Mouse (Mus musculus): Measurements from ENCODE around the gene Fam89a.

Gene Fam89a

GRCm38 (mm10) chr8:124754101-124754791, 2.6 kb upstream of the Fam89a start:
- no peak for DNase-seq (ENCODE audit: low read depth, low spot score)

GRCm38 (mm10) chr8:124752325-124752862, 762 bp upstream of the Fam89a start:
- no peak for DNase-seq (ENCODE audit: low read depth, low spot score)

DNA sequence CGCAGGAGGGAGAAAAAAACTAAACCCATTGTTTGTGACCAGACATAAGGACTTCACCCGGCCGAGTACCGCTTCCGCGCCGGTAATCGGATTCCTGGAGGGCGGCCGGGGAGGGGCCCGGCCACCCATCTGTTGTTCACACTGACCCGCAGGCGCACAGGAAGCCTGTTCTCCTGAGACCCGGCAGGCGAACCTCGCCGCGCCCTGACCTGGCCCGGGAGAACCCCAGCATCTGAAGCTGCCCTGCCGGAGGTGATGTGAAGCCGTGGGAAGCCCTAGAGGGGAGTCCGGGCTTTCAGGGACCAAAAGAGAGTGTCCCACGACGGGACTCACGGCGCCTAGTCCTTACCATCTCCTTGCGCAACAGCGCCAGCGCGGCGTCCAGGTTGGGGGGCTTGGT, 441 bp downstream of the Fam89a start:
- peak; percentile 61 for DNase-seq (ENCODE audit: low read depth, low spot score)

DNA sequence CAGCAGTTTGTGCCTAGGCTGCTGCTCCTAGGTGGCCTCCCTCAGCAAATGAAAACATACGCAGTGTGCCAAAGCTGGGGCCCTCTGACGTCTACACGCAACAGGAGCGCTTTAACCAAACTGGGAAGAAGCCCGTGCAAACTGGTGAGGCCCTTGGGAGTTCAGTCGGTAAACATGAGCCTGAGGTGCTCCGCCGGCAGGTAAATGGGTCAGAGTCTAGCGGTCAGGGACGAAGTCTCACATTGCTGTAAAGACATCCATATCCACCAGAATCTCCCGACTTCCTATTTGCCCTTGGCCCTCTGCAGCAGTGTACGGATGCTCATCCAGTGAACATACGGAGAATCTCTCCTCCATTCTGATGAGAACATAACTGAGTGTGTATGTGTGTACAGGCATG, 5.0 kb downstream of the Fam89a start:
- DNase-seq (ENCODE audit: low read depth, low spot score): no peak

DNA sequence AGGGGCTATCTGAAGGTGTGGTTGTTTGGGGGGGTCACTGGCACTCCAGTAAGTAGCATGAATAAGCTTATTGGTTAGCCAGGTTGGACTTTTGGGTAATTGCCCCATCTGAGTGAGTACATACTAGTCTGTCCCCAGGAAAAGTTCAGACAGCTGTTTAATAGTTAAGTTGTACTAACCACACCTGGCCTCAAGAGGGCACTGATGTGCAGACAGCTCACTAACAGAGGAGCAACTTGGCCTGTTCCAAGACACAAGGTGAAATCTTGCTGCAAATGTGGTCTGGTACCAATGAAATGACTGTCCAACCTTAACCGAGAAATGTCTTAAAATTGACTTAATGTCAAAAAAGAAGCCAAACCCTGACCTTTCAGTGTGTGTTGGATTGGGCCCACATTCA, 12.4 kb downstream of the Fam89a start:
- DNase-seq (ENCODE audit: low read depth, low spot score): peak; percentile 60

DNA sequence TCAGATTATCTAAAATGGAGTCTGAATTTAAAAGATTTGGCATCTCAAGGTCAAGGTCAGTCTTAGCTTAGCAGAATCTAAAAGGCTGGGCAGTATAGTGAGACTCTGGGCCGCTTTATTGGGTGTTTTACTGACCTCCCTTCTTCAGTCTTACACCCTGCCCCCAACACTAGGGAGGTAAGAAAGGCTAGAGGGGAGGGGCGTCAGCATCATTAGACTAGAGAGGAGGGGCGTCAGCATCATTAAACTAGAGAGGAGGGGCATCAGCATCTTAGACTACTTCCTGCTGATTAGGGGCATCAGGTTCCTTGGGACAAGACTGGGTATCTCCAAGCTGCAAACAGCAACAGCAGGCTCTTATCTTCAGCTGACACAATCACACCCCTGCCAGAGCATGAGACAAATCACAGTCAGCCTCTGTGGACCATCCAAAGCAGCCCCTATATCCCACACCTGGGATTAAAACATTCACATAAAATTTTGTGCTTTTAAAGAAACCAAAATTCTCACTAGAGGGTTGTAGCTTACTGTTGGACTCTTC, 16.2 kb downstream of the Fam89a start:
- DNase-seq (ENCODE audit: low read depth, low spot score): peak; percentile 43

DNA sequence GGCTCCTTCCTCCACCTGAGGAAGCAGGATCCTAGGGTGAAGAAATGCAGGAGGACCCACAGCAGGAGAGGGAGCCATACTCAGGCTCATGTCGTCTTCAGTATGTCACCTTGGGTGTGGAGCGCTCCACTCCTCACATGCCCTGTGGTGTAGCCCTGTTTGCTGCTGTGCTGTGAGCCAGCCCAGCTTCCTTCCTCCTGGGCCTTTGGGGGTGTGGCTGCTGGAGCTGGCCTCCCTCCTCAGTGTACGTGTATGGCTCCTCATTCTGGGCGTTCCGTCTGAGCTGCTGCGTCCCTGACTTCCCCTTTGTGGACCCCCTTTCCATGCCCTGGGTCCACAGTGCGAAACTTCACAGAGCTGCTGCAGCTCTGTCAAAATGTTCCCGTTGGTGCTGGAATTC, 18.8 kb downstream of the Fam89a start:
- DNase-seq (ENCODE audit: low read depth, low spot score): no peak

- DNase-seq (ENCODE audit: low read depth, low spot score): peak; percentile 58
Measured at GRCm38 (mm10) chr8:124724301-124724700, 27.3 kb downstream of the Fam89a start.

- peak; percentile 99 for DNase-seq (ENCODE audit: low read depth, low spot score)
Measured at GRCm38 (mm10) chr8:124721862-124722515, 29.6 kb downstream of the Fam89a start, which contains the start of the genes Ttc13 and Arv1. Gene Ttc13, minus strand, starts transcription at chr8:124721983. Gene Arv1, plus strand, starts transcription at chr8:124722139.

DNA sequence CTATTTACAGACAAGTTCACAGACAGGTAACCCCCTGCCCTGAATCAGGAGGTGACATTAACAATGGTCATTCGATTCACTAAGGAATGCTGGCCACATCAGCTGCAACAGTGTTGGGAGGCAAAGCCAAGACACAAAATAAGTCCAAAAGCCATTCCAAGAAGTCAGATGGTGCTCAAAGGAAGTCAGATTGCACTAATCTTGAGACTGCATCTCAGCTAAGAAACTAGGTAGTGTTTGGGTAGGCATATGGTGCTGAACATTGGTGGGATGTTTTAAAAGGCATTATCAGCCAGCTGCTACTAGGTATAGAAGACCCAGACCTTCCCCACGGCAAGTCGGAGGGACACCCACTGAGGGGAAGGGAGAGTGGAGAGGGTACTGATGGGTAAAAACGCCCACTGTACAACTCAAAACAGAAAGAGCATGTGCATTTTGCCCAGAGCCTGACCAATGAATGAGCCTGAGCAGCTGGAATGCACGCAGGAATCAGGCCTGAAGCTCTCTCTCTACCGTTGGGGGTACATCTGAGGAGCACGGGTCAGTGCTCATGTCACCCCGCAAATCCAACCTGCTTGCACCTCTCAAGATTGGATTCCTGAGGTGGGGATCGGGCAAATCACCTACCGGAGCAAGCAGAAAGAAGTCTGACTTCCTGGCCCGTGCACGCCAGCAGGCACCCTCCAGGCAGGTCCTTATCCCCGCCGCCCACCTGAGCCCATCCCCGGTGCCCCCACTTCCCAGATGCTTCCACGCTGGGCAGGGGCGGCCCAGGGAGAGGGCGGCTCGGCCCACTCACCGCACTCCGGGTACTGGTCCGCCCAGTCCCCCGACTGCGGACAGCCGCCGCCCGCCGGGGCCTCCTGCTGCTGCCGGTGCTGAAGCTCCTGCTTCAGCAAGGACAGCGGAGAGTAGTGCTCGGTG, 30.4 kb downstream of the Fam89a start:
- peak; percentile 58 for DNase-seq (ENCODE audit: low read depth, low spot score)

GRCm38 (mm10) chr8:124720133-124720532, 31.5 kb downstream of the Fam89a start:
- peak; percentile 53 for DNase-seq (ENCODE audit: low read depth, low spot score)

- DNase-seq (ENCODE audit: low read depth, low spot score): no peak
Measured at GRCm38 (mm10) chr8:124715736-124716135, 35.9 kb downstream of the Fam89a start.

DNA sequence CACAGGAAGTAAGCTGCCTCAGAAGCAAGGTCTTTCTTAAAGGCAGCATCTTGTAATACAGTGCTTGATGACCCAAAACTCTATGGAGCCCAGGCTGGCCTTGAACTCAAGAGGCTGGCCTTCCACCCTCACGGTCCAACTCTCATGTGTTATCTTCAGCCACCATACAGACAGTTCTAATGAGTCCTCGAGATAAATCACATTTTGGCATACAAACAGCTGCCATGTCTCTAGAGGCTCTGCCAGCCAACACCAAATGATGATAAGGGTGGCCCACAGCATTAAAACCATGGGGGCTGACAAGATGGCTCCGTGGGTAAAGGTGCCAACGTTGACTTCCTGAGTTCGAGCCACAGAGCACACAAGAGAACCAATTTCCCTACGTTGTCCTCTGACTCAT, 38.4 kb downstream of the Fam89a start:
- DNase-seq (ENCODE audit: low read depth, low spot score): no peak

GRCm38 (mm10) chr8:124705823-124706222, 45.8 kb downstream of the Fam89a start:
- DNase-seq (ENCODE audit: low read depth, low spot score): no peak

DNA sequence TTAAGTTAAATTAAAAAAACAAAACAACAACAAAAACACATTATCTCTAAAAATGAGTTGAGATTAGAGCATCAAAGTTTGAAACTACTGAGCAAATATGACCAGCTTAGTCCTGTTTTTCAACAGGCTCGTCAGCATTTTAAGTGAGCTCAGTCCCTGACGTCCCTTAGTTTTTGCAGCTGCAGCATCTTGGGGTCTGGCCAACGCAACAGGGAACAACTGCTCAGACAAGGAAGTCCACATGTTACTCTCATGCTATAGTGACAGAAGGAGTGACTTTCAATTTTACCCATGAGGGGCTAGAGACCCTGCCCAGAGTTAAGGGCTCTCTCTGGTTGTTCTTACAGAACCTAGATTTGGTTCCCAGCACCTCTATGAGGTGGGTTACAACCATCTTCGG, 47.3 kb downstream of the Fam89a start:
- no peak for DNase-seq (ENCODE audit: low read depth, low spot score)

DNA sequence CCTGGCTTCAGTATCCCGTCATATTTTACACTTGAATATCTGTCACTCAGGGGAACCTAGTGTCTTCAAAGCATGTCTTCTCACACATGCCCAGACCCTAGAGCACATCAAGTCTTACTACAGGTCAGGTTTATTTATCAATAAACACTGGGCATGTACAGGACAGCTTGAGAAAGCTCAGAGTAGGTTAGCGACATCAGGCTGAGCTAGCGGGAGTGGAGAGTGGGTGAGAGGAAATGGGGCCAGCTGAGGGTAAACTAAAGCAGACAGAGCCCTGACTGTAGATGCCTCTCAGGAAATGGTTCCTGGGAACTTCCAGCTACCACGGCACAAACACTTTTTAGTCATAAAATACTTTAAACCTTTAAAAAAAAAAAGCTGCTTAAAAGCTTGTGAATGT, 48.1 kb downstream of the Fam89a start:
- DNase-seq (ENCODE audit: low read depth, low spot score): no peak

DNA sequence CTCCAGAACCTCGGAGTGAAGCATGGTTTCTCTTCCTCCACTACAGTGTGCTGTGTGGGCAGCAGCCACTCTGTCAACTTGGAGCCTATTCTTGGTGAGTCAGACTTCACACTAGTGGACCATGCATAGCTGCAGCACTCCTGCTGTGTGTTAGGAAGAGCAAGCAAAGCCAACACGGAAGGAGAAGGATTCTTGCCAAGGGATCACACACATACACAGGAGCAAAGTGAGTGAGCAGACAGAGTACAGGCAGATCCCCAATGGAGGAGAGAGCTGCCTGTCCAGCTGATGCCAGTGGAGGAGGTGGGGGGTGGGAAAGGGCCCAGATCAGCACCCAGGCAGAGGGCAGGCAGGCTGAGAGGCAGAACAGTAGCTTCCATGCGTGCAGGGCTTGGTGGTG, 49.4 kb downstream of the Fam89a start:
- DNase-seq (ENCODE audit: low read depth, low spot score): no peak

DNA sequence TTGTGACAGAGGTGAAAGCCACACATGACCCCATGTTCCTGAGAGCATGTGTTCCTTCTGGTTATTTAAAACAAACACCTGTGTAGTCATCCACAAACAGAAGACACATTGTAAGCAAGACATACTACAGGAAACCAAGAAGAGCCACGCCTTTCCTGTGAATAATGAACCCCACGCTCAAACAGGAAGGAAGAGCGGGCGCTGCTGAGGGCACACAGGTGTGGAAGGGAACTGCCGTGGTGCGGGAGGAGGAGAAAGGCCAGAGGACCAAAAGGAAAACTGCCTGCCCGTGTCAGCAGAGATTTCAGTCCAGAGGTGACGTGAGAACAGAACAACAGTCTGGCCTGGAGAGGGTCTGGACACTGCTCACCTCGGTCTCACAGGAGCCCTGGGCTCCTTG, 50.6 kb downstream of the Fam89a start:
- peak; percentile 35 for DNase-seq (ENCODE audit: low read depth, low spot score)

- no peak for DNase-seq (ENCODE audit: low read depth, low spot score)
Measured at GRCm38 (mm10) chr8:124700271-124700670, 51.4 kb downstream of the Fam89a start.

DNA sequence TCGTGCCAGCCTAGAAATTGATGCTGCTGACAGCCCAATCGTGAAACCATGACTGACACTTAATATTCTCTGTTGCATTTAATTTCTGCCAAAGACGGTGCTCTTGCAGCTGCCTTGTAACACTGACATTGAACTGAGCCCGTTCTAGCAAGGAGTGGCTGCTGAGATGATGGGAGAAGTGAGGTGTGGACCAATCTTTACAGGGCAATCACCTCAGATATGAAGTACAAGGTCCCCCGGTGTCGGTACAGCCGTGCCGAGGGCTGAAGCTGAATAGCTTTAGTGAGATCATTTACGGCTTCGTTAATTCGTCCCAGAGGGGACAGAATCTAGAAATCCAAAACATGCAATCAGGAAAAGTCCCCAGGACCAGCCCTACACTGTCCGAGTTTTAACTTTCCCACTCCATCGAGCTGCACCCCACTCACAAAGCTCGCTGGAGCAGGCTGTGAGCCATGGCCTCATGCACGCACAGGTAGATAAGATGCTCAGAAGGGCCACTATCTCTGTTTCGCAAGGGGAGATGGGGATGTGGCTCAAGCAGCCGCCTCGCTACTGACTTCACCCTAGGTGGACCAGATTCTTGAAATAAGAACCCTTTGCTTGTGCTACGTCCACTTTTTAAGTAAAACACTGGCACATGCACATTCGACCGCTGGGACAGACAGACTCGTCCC, 56.1 kb downstream of the Fam89a start:
- DNase-seq (ENCODE audit: low read depth, low spot score): no peak

DNA sequence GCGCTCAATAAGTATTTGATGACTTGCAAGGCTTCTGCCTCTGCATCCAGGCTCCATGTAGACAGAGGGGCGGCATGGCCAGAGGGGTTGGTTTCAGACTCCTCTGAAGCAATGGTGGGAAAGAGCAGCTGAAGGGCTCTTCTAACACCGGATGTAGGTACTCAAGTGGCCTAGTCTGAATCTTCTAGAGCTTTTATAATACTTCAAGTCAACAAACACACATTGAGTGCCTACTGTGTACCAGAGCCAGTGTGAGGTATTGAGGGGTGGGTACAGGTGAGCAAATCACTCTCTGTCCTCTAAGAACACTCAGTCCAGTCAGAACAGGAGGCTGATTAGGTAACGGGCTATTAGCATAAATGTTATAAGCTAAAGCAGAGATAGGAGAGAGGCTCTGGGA, 59.9 kb downstream of the Fam89a start:
- no peak for DNase-seq (ENCODE audit: low read depth, low spot score)

Data from A20 (cell line).